Mouse (Mus musculus): ENCODE data around the gene Olfr890.
"Not testable (repeated sequence)": the region's sequence is repeated elsewhere in the genome, so short reads cannot be mapped to it uniquely, and the experiment has no call there.

Olfr890 gene

DNA sequence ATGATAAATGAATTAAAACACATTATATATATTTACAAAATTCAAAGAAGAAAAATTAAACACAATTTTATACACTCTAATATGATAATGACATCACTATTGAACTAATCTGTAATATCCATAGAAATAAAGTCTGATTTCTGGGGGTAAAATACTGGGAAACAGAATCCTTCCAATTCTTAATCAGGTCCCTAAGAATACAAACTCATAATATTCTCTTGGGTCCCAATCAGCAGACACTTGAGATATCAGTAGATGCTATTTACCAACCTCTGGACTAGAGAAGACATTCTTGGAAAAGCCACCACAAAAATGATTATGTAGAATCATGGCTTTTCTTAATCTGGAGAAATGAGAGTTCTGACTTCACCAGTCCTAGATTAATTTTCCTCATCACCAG is at the start of gene Olfr890:
Gene Olfr890, plus strand, starts transcription at position 301 of the 400 bp plus-strand sequence.
- DNase-seq (ENCODE audit: low spot score) = no peak

DNA sequence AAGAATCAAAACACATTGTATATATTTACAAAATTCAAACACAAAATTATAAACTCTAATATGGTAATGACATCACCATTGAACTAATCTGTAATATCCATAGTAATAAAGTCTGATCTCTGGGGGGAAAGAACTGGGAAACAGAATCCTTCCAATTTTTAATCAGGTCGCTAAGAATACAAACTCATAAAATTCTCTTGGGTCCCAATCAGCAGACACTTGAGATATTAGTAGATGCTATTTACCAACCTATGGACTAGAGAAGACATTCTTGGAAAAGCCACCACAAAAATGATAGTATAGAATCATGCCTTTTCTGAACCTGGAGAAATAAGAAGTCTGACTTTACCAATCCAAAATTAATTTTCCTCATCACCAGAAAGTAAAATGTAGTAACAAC is 34.5 kb upstream of the Olfr890 start, which contains the start of gene Olfr888:
Gene Olfr888, plus strand, starts transcription at position 301 of the 400 bp plus-strand sequence.
- DNase-seq (ENCODE audit: low spot score) = no peak

DNA sequence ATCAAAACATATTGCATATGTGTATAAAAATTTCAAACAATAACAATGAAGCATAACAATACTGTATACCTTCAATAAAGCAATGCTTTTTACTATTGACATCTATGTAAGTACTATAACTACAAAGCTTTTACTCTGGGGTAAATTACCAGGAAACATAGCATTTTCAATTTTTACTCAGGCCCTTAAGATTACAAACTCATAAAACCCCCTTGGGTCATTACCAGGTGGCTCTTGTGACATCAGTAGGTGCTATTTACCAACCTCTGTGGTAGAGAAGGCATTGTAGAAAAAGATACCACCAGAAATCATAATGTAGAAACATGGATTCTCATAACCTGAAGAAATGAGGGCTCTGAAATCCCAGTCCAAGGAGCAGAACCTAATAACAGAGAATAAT is 27.4 kb upstream of the Olfr890 start, which contains the start of gene Olfr889:
Gene Olfr889, plus strand, starts transcription at position 301 of the 400 bp plus-strand sequence.
- DNase-seq (ENCODE audit: low spot score) = no peak

DNA sequence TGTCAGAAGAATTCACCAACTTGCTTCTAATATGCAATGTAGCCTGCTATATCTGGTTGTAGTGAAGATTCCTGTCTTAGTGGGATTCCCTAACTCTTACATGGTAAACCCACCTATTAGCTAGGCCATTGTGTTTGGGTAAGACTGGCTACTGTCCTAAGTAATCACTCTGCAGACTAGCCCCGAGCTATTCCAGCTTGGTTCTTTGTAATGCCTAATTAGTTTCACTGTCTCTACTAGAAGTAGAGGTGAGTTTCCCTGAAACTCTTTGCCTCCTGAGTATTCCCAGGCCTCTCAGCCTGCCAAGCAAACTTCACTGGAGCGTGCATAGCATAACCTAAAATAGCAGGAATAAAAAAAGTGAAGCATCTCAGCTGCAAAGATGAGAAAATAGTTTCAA is 26.0 kb downstream of the Olfr890 start:
- DNase-seq (ENCODE audit: low spot score) = not testable (repeated sequence)

DNA sequence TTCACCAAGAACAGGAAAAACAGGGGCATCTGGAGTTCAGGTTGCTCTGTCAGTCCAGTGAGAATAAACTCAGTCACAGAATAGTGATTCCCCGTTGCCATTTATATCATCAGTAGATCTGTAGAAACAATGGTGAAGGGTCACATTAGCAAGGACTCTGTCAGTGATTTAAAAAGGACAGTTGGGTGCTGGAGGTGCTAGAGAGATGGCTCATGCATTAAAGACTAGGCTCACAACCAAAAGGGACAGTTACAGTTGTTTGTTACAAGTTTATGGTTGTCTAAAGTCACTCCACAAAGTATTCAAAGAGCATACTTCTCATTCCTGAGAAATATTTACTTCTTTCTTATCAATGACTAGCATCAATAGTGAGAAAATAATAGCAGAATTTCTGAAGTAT is 38.4 kb downstream of the Olfr890 start, which contains the start of gene Olfr891:
Gene Olfr891, minus strand, starts transcription at position 101 of the 400 bp plus-strand sequence.
- no peak for DNase-seq (ENCODE audit: low spot score)

Data from lung, postnatal 25 days (tissue).